Mouse (Mus musculus) mesoderm, embryonic 11.5 days (tissue): ENCODE data around the gene Znhit1.
A peak's percentile ranks its signal among the peaks of the same experiment; 100 is the strongest.
"Not testable (repeated sequence)": the region's sequence is repeated elsewhere in the genome, so short reads cannot be mapped to it uniquely, and the experiment has no call there.

Source experiments
- DNase-seq: peaks from one replicate; pipeline ENCODE4 v3.0.0-alpha.2; 2012; ENCODE audit warnings: low read depth, low spot score

Znhit1 gene

DNA sequence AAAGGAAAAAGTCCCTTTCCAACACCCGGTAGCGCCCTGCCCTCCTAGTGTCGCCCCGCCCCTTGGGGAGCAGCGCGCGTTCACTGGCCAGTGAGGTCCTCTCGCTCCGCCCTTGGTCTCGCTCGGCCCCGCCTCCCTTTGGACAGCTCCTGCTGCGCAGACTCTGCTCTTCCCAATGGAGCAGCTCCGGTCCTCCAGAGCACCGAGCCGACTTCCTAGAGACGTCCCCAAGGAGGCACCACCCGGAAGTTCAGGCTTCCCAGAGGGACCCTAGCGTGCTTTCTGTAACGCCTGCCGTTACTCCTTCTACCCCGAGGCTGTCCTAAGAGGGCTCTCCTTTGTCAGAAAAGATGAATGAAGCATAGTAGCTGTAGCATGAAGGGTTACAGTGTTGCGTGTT, 34.8 kb downstream of the Znhit1 start, which contains the start of gene Fis1:
Gene Fis1, plus strand, starts transcription at position 261 of the 400 bp plus-strand sequence.
- DNase-seq: peak; percentile 98

DNA sequence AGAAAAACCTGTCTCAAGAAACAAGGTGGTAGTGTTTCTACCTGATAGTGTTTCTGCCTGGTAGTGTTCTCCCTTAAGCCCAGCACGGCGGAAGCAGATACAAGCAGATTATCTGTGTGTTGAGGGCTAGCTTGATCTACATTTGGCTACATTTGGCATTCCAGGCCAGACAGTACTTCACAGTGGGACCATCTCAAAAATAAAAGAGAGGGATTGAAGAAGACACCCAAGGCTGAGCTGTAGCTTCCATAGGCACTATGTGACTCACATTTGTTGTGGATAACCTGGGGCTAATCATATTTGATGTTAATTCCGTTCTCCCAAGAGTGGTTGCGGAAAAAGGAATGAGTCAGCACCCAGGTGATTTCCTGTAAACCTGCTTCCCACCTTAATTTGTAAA, 35.7 kb downstream of the Znhit1 start:
- no peak for DNase-seq

DNA sequence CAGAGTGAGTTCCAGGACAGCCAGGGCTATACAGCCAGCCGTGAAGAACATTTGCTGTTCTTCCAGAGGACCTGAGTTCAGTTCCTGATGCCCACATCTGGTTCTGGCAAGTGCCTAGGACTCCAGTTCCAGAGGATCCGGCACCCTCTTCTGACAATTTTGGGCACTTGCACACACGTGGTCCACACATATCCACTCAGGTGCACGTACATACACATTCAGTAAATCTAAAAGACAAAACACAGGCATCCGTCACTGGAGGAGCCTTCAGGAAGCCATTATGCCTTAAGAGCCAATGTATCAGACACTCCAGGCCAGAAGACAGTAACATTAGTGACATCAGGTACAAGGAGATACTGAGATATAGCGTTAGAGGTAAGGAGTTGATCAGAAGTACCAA, 37.3 kb downstream of the Znhit1 start:
- DNase-seq: no peak

DNA sequence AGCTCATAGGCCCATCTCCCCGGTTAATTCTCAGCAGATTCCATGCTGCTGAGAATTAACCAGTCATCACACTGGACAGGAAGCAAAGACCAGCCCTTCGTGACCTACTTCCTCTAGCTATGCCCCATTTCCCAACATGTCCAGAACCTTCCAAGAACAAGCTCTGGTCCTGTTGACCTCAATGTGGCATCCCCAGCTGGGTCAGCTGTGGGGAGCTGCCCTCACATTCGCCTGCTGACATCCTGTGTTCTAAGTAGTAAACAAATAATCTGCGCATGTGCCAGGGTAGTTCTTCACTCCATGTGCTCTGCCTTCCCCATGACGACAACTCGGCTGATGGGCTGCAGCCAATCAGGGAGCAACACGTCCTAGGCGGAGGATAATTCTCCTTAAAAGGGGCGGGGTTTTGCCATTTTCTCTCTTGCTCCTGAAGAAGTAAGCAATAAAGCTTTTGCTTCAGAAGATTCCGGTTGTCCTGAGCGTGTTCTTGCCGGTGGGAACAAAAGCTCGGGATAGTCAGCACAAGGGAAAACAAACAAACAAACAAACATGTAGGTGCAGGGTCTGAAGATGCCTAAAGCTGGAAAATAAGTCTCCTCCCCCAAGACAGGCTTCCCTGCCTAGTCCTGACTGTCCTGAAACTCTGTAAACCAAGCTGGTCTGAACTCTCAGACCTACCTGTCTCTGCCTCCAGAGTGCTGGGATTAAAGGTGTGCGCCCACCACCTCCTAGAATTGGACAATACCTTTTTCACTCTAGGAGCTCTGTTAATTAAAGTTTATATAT, 38.1 kb downstream of the Znhit1 start:
- not testable (repeated sequence) for DNase-seq

DNA sequence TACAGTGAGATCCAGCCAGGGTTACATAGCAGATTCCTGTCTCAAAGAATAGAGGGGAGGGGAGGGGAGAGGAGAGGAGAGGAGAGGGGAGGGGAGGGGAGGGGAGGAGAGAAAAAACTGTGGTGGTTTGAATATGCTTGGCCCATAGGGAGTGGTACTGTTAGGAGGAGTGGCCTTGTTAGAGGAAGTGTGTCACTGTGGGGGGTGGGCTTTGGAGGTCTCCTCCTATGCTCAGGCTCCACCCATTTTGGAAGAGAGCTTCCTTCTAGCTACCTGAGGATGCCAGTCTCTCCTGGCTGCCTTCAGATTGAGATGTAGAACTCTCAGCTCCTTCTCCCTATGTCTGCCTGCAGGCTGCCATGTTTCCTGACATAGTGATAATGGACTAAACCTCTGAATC, 39.9 kb downstream of the Znhit1 start:
- DNase-seq: no peak

DNA sequence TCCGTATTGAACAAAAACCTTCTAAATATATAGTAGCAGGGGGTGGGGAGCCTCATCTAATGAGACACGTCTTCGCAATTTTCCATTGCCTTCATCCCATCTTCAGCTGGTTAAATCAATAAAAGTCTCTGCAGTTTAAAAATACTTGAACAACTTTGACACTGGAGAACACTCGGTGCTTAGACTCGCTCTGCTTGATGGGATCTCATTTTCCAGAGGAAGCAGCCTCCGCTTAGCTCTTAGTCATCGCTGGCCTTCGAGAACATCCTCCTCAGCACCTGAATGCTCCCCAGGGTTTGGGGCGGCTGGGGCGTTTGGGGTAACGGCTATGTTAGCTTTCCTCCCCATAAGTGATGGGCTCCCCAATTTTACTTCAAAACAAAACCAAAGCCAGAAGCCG, 42.7 kb downstream of the Znhit1 start:
- DNase-seq: no peak

DNA sequence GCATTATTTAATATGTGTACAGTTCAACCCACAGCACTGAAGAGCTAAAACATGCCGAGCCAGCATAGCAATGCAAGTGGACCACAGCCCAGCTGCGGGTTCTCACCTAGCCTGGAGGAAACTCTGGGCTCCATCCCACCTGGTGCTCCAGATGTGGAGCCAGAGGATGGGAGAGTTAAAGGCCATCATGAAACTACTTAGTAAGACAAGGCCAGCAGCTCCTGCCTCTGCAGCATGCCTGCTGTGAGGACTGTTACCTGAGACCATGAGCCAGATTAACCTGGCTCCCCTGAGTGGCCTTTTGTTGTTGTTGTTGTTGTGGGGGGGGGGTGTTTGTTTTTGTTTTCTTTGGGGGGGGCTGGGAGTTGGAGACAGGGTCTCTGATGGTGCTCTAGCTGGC, 44.4 kb downstream of the Znhit1 start:
- no peak for DNase-seq

DNA sequence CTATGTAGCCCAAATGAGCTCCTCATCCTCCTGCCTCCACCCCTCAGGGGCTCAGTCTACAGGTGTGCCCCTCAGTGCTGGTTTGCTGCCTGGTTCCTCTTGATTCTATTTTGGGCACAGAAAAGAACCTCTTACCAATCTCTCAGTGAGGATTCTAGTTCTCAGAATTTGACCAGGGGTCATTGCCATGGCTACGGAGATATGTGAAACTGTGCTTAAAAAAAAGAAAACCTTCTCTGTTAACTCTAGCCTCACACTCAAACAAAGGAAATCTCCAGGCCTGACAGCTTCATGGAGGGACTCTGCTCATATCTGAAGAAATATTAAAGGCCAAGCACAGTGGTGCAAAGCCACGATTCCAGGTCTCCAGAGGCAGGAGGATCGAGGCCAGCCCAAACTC, 45.0 kb downstream of the Znhit1 start:
- no peak for DNase-seq

DNA sequence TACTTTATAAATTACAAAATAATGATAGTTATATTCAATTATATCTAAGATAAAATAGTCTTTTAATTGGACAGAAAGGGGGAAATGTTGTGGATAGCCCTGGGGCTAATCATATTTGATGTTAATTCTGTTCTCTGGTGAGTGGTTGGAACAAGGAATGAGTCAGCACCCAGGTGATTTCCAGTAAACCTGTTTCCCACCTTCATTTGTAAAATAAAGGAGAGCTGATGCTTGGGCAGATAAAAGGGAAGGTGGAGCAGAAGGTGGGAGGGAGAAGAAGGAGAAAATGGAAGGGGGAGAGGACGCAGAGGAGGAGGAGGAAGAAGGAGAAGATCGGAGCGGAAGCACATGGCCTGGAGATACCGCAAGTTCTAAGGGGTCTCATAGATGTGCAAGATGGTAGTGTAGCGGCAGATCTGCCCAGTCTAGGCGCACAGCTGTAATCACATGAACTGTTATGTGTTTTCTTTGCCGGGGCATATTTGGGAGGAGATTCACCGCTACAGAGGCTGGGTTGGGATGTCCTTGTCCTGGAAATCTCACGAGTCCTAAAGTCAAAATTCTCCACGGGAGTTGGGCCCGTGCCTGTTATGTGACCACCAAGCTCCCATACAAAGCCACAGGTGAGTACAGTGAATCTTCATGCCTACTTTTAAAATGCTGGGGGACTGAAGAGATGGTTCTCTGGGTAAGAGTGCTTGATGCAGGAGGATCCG, 46.8 kb downstream of the Znhit1 start:
- DNase-seq: no peak

DNA sequence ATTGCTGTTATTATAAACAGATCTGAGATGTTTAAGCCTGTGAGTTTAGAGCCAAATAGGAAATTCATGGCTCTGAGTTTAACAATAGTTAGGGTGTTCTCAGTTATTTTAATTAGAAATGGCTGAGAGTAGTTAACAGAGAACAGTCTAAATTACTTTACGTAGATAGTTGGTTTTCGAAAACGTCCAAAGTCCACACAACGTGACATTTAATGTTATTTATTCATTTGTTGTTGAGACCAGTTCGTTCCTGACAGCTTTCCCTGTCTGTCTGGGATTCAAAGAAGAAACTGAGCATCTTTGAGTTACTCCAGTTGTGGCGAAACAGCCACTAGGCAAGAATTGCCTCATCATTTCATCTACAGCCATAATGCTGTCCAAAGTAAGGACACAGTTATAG, 47.8 kb downstream of the Znhit1 start:
- not testable (repeated sequence) for DNase-seq

DNA sequence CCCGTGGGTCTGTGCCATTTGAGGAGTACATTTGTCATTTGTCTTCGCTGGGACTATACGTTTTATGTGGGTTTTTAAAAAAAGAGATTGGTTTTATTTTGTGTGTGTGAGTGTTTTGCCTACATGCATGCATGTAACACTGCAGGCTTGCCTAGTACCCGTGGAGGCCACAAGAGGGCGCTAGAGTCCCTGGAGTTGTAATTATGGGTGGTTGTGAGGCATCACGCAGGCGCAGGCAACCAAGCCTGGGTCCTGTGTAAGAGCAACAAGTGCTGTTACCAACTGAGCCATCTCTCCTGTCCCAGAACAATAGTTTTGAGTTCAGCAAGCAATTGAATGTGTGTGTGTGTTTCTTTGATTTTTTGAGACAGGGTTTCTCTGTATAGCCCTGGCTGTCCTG, 48.5 kb downstream of the Znhit1 start:
- DNase-seq: no peak

DNA sequence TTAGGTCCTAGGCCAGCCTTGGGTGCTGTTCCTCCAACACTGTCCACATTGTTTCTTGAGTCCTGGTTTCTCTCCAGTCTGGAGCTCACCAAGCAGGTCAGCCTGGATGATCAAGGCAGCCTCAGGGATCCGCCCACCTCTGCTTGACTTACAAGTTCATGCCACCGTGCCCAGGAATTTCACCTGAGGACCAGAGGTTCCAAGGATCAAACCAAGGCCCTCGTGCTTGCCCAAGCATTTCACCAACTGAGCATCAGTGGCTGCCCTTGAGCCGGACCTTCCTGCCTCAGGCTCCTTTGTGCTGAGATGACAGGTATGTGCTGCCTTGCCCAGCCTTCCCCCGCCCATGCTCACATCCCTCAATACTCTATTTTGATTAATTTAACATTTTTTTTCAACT, 50.2 kb downstream of the Znhit1 start:
- no peak for DNase-seq

DNA sequence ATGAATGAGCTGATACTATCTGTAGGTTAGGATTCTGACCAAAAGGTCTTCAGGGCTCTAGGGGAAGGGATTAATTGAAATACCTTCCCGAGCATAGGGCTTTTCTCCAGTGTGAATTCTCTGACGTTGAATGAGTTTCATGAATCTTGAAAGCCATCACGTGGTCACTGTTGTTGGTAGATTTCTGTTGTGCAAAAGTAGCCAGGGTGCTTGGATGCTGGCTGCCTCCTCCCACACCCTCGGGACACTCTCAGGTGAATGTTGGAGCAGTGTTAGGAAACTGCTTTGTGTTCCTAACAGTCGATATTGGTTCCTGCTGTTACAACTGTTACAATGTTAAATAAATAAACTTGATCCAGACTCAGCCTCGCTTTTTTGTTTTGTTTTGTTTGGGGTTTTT, 51.1 kb downstream of the Znhit1 start:
- DNase-seq: no peak

DNA sequence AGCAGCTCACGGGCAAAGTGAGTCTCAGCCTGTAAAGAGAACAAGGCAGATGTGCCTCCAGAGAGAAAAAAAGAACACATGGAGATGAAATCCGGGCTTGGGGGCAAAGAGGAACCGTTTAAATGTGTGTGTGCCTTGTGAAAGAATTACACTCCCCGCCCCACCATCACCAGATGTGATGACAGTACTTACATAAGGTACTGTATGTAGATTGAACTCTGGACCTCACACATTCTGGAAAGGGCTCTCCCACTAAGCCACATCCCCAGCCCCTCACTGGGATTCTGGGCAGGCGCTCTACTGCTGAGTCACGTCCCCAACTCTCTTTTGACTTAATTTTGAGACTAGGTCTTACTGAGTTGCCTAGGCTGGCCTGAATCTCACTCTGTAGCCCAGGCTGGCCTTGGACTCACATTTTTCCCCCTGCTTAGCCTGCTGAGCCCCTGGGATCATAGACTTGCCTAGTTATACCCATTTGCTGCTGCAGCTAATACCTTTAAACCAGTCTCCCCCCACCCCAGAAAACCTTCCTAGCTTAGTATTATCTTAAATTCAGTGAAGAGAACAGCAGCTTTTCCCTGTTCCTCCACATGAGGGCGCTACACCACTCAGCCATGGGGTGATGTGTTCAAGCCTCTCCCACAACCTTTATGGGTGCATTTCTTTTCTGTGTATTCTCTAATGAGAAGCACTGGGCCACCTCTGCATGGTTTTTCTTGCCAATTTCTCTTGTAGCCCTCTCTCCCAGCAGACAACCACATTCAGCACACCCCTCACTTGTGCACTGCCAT, 51.7 kb downstream of the Znhit1 start:
- DNase-seq: no peak

DNA sequence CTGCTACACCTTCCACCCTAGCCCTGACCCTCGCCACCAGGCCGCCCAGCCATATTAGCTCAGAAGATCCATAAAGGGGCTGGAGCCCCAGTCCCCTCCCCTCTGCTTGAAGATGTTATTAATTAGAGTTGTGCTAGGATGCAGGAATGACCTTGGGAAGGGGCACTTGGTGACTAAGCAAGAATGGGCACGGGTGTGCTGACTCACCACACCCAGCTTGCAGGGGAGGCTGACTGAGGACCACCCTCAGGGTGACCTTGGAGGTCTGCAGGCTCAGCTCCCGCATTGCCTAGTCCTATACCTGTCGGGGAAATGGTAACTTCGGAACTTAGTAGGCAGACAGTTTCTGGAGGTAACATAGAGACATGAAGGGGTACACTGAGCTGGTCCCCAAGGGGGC, 53.9 kb downstream of the Znhit1 start:
- DNase-seq: no peak

DNA sequence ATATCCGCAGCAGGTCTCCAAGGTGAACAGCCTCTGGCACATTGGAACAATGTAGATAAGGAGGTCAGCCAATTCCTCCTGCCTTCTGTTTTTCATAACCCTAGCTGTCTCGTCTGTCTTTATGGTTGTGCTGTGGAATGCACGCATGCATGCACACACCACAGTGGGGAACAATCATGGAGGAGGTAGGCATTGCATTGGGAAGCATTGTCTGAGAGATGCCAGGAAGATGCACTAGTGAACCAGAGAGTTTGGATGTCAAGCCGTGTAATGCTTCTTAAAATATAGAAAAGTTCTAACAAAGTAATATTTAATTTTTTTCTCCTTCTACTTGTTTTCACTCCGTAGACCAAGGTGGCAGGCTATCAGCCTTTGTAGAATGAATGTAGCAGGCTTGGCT, 54.9 kb downstream of the Znhit1 start:
- peak; percentile 31 for DNase-seq
